Mouse (Mus musculus) layer of hippocampus, postnatal 25 days (tissue): ENCODE measurements at regions not wholly inside any gene's neighbourhood (a gene's known extent, or its start where the extent isn't known, plus 50 kb on each side); places are given as distances from the start of the nearest gene placed in this dataset.
A peak's percentile ranks its signal among the peaks of the same experiment; 100 is the strongest.

ENCODE experiments used
- DNase-seq, 2 experiments: peaks; one replicate each; pipeline ENCODE4 v3.0.0; 2022; ENCODE audit warnings: mixed read lengths in 2 of 2, low spot score in 1 of 2; ENCODE audit errors: extremely low spot score in 1 of 2

- DNase-seq: no peak
Measured at GRCm38 (mm10) chr19:60684417-60684816, 71.4 kb upstream of the Nanos1 start.

DNA sequence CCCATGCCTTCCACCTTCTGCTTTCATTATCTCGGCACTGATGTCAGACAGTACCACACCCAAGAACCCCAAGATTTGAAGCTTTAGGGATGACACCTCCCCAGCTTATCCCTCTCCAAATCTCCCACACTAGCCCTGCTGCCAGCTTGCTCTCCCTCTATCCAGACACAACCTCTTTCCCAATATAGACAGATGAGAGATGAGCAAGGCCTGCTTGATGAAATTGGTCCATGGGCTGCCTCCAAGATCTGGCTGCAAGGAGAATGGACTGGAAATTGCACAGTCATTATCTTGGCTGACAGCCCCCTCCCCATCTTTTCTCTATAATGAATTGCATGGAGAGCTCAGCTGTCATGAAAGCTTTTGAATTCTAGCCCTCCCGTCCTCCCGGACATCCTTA is 73.5 kb upstream of the Nanos1 start:
- DNase-seq: peak in 1 of 2 experiments; percentile 9

- DNase-seq: no peak
Measured at GRCm38 (mm10) chr19:60681481-60681880, 74.3 kb upstream of the Nanos1 start.

DNA sequence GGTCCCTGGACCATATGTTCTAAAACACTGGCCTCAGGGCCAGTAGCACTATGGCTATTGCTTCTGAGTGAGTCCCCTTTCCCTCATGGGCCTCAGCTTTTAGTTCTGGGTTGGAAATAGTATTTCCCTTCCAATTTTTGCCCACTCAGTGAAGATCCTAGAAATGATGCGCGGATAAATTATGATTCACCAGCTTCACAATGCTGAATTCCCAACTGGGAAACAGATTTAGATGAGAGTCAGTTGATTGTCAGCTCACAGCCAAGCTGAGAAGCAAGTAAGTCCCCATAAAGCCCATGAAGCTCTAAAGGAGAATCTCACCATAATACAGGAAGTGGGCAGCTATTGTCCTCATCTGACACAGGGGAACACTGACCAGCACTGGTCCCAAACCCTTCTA is 77.6 kb upstream of the Nanos1 start:
- DNase-seq: no peak

GRCm38 (mm10) chr19:60674953-60675472 is 80.8 kb upstream of the Nanos1 start:
- no peak for DNase-seq

- no peak for DNase-seq
Measured at GRCm38 (mm10) chr19:60670781-60671180, 85.0 kb upstream of the Nanos1 start.

DNA sequence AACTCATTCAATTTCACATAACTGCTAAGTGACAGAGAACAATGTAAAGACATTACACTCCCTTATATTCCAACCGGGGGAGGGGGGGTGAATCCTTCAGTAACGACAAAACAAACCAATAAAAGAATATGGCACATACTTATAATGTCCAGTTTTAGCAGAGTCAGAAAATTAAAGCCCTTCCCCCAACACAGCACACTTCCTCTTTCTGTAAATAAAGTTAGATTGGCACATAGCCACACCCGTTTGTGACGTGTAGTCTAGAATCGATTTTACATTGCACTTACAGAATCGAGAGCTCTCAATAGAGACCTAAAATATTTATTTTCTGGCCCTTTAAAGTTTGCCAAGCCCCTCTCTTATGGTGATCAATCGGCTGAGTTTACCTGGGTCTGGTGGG is 85.0 kb upstream of the Cacul1 start:
- DNase-seq: no peak

DNA sequence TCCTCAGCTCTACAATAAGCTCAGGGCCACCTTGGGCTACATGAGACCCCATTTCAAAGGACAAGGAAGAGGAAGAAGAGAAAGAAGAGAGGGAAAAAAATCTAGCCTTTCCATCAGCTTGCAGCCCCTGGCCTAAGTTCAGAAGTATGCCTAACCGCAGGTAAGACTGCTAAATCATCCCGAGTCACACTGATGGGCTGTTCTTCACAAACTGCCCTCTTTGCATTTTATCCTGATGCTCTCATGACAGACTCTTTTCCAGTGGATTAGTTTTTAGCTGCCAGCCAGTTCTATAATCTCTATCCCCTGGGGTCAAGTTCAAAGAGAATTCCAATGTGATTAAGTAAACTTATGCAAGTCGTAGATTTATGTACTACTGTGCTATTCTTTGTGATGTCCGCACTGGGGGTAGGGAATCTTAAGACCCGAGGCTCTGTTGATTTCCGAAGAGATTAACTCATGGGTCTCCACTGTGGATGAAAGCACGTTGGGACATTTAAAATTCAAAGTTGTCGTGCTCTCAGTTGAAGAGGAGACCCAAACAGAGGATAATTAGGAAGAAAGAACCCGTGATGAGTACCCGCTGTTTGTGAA is 70.4 kb upstream of the Cacul1 start:
- DNase-seq: no peak

- DNase-seq: no peak
Measured at GRCm38 (mm10) chr19:60640065-60640464, 59.2 kb upstream of the Cacul1 start.
